Mouse (Mus musculus) bone marrow macrophage, adult 2 months (primary cell): ENCODE measurements around the gene Thbs4. TPM values are rescaled to one million over a fixed set of nuclear protein-coding genes. Genes with fewer than 3 reads are reported as not detected.
"Not testable (repeated sequence)": the region's sequence is repeated elsewhere in the genome, so short reads cannot be mapped to it uniquely, and the experiment has no call there.

Experiments
- H3K27ac ChIP-seq: 2 replicates; pipeline ENCODE4 v1.5.1; 2012; ENCODE audit warnings: low read depth, low read length; ENCODE audit not compliant: insufficient read depth
- H3K4me1 ChIP-seq: 2 replicates; pipeline ENCODE4 v1.6.1; 2012; ENCODE audit warnings: low read length; ENCODE audit not compliant: control insufficient read depth, insufficient read depth
- H3K4me3 ChIP-seq: 2 replicates; pipeline ENCODE4 v1.5.1; 2012; ENCODE audit warnings: mild to moderate bottlenecking, low read length, moderate library complexity; ENCODE audit not compliant: insufficient read depth
- CTCF ChIP-seq: IDR thresholded peaks from 2 replicates; pipeline ENCODE4 v1.5.1; 2012; ENCODE audit warnings: low read depth, mild to moderate bottlenecking, low read length, moderate library complexity
- POLR2A ChIP-seq: IDR thresholded peaks from 2 replicates; pipeline ENCODE4 v1.6.1; 2012; ENCODE audit warnings: mild to moderate bottlenecking, low read depth, low read length, borderline replicate concordance
- polyA plus RNA-seq: library from polyadenylated mRNA; stranded (reverse); fragments of >200 nt; gene quantifications from 2 replicates; pipeline ENCODE4 v1.2.4, GENCODE M21; 2012; ENCODE audit not compliant: missing spikeins, insufficient read depth, insufficient read length

Thbs4 gene
- not detected in 2 replicates for polyA plus RNA-seq

- Histone ChIP-seq H3K4me3 (no peak within 1 kb of the TSS), H3K4me1 (no peaks in the 10 kb centered on the region), H3K27ac (no peak within 1 kb of the TSS)
- TF ChIP-seq POLR2A: no peak
- no peak for TF ChIP-seq CTCF
These were observed at the start of gene Thbs4 for GRCm38 (mm10) chr13:92794462-92795214. Gene Thbs4, minus strand, starts transcription at chr13:92794818.

- Histone ChIP-seq H3K4me3 (no peak overlapping the region), H3K27ac (no peak overlapping the region), H3K4me1 (no peaks in the 10 kb centered on the region)
- no peak for TF ChIP-seq POLR2A
- TF ChIP-seq CTCF: no peak
These were observed 38.5 kb upstream of the Thbs4 start for GRCm38 (mm10) chr13:92833162-92833561.

- TF ChIP-seq CTCF (no peak), POLR2A (no peak)
- no peaks in the 10 kb centered on the region for H3K4me1 ChIP-seq
- peak overlapping the region; percentile 24 for H3K4me3 ChIP-seq
- no peak overlapping the region for H3K27ac ChIP-seq
These were observed 34.2 kb upstream of the Thbs4 start for GRCm38 (mm10) chr13:92828820-92829219.

- Histone ChIP-seq H3K4me3 (no peak overlapping the region), H3K27ac (no peak overlapping the region), H3K4me1 (no peaks in the 10 kb centered on the region)
- TF ChIP-seq POLR2A (no peak), CTCF (no peak)
These were observed 22.7 kb upstream of the Thbs4 start for GRCm38 (mm10) chr13:92817357-92817756.

GRCm38 (mm10) chr13:92816329-92816728 lies 21.7 kb upstream of the Thbs4 start:
- H3K4me1 ChIP-seq: no peaks in the 10 kb centered on the region
- H3K27ac ChIP-seq: no peak overlapping the region
- no peak overlapping the region for H3K4me3 ChIP-seq
- TF ChIP-seq CTCF (no peak), POLR2A (no peak)

- H3K4me1 ChIP-seq, H3K27ac ChIP-seq, H3K4me3 ChIP-seq: not testable (repeated sequence)
These were observed 16.0 kb upstream of the Thbs4 start for GRCm38 (mm10) chr13:92810592-92810991.

GRCm38 (mm10) chr13:92807849-92808248 lies 13.2 kb upstream of the Thbs4 start:
- Histone ChIP-seq H3K4me1 (peaks cover 6% of the 10 kb centered on the region), H3K4me3 (no peak overlapping the region), H3K27ac (no peak overlapping the region)
- TF ChIP-seq POLR2A (no peak), CTCF (no peak)

GRCm38 (mm10) chr13:92806785-92807184 lies 12.2 kb upstream of the Thbs4 start:
- no peak overlapping the region for H3K4me3 ChIP-seq
- peaks cover 6% of the 10 kb centered on the region for H3K4me1 ChIP-seq
- no peak for TF ChIP-seq POLR2A
- no peak for TF ChIP-seq CTCF
- H3K27ac ChIP-seq: no peak overlapping the region

GRCm38 (mm10) chr13:92799306-92799925 lies 4.8 kb upstream of the Thbs4 start:
- TF ChIP-seq POLR2A: no peak
- TF ChIP-seq CTCF: no peak
- peaks cover 3% of the 10 kb centered on the region; the same call in 1 of the 2 replicates for H3K4me1 ChIP-seq
- H3K4me3 ChIP-seq: no peak overlapping the region
- no peak overlapping the region for H3K27ac ChIP-seq

GRCm38 (mm10) chr13:92798830-92799229 lies 4.2 kb upstream of the Thbs4 start:
- no peak for TF ChIP-seq CTCF
- no peak for TF ChIP-seq POLR2A
- Histone ChIP-seq H3K27ac (no peak overlapping the region), H3K4me3 (no peak overlapping the region), H3K4me1 (no peaks in the 10 kb centered on the region)

GRCm38 (mm10) chr13:92793636-92794035 lies 982 bp downstream of the Thbs4 start:
- TF ChIP-seq POLR2A (no peak), CTCF (no peak)
- no peaks in the 10 kb centered on the region for H3K4me1 ChIP-seq
- H3K27ac ChIP-seq: no peak overlapping the region
- no peak overlapping the region for H3K4me3 ChIP-seq
